Mouse (Mus musculus) thymus, adult 18-20 months (tissue): ENCODE measurements around the gene Fgfr2.

ENCODE experiments used
- DNase-seq, 2 experiments: peaks; one replicate each; pipeline ENCODE4 v3.0.0; 2022; ENCODE audit warnings: mixed read lengths in 2 of 2

The Fgfr2 gene

GRCm38 (mm10) chr7:130220627-130221026 lies 2902.5 kb downstream of the Fgfr2 start:
- DNase-seq: no peak

GRCm38 (mm10) chr7:130219844-130220243 lies 2903.3 kb downstream of the Fgfr2 start:
- no peak for DNase-seq

GRCm38 (mm10) chr7:130216272-130216671 lies 2906.9 kb downstream of the Fgfr2 start:
- no peak for DNase-seq

GRCm38 (mm10) chr7:130215348-130216252 lies 2907.6 kb downstream of the Fgfr2 start:
- no peak for DNase-seq

GRCm38 (mm10) chr7:130213156-130213555 lies 2910.0 kb downstream of the Fgfr2 start:
- DNase-seq: no peak

GRCm38 (mm10) chr7:130211411-130211810 lies 2911.7 kb downstream of the Fgfr2 start:
- no peak for DNase-seq

- DNase-seq: no peak
Observed at GRCm38 (mm10) chr7:130208601-130209000, 2914.5 kb downstream of the Fgfr2 start.

GRCm38 (mm10) chr7:130206181-130206582 lies 2917.0 kb downstream of the Fgfr2 start:
- no peak for DNase-seq

- DNase-seq: no peak
Observed at GRCm38 (mm10) chr7:130205140-130205539, 2918.0 kb downstream of the Fgfr2 start.

GRCm38 (mm10) chr7:130201020-130201419 lies 2922.1 kb downstream of the Fgfr2 start:
- DNase-seq: no peak

- no peak for DNase-seq
Observed at GRCm38 (mm10) chr7:130199951-130200350, 2923.2 kb downstream of the Fgfr2 start.

- no peak for DNase-seq
Observed at GRCm38 (mm10) chr7:130199317-130199716, 2923.8 kb downstream of the Fgfr2 start.

GRCm38 (mm10) chr7:130195081-130195480 lies 2928.1 kb downstream of the Fgfr2 start:
- DNase-seq: no peak

GRCm38 (mm10) chr7:130190329-130190975 lies 2932.7 kb downstream of the Fgfr2 start:
- DNase-seq: no peak

- no peak for DNase-seq
Observed at GRCm38 (mm10) chr7:130189901-130190300, 2933.2 kb downstream of the Fgfr2 start.

- no peak for DNase-seq
Observed at GRCm38 (mm10) chr7:130188108-130188507, 2935.0 kb downstream of the Fgfr2 start.

- DNase-seq: no peak
Observed at GRCm38 (mm10) chr7:130184864-130185263, 2938.3 kb downstream of the Fgfr2 start.

- DNase-seq: no peak
Observed at GRCm38 (mm10) chr7:130183960-130184359, 2939.2 kb downstream of the Fgfr2 start.

GRCm38 (mm10) chr7:130182551-130182950 lies 2940.6 kb downstream of the Fgfr2 start:
- no peak for DNase-seq

- no peak for DNase-seq
Observed at GRCm38 (mm10) chr7:130178991-130179390, 2944.2 kb downstream of the Fgfr2 start.

GRCm38 (mm10) chr7:130177009-130177408 lies 2946.1 kb downstream of the Fgfr2 start:
- DNase-seq: no peak

- DNase-seq: no peak
Observed at GRCm38 (mm10) chr7:130174525-130174924, 2948.6 kb downstream of the Fgfr2 start.

GRCm38 (mm10) chr7:130173914-130174313 lies 2949.2 kb downstream of the Fgfr2 start:
- DNase-seq: no peak

- DNase-seq: no peak
Observed at GRCm38 (mm10) chr7:130170144-130170543, 2953.0 kb downstream of the Fgfr2 start.
